Mouse (Mus musculus): ENCODE measurements around the gene Nudt2. TPM values are rescaled to one million over a fixed set of nuclear protein-coding genes. Genes with fewer than 3 reads are reported as not detected.
A peak's percentile ranks its signal among the peaks of the same experiment; 100 is the strongest.

Nudt2 gene
- total and polyA plus RNA-seq, 3 experiments = 21.7 to 40.2 (median 27.9) TPM

GRCm38 (mm10) chr4:41502171-41502940 lies 37.4 kb downstream of the Nudt2 start:
- no peak for TF ChIP-seq ZKSCAN1 (IDR thresholded peaks at IDR 0.05; ENCODE audit: borderline replicate concordance, low read depth, low read length)
- TF ChIP-seq KAT2A (IDR thresholded peaks at IDR 0.05; ENCODE audit: insufficient replicate concordance, low read length) = no peak
- no peak for TF ChIP-seq CTCF (conservative IDR thresholded peaks at IDR 0.05 in 1 of 2, IDR thresholded peaks at IDR 0.05 in 1 of 2; ENCODE audit: low read depth in 2 of 2, low read length in 2 of 2)
- no peak for TF ChIP-seq JUN (IDR thresholded peaks at IDR 0.05; ENCODE audit: insufficient read depth, low read depth, low read length)
- TF ChIP-seq UBTF (IDR thresholded peaks at IDR 0.05; ENCODE audit: low read depth, low read length) = no peak
- TF ChIP-seq CHD1 (IDR thresholded peaks at IDR 0.05; ENCODE audit: low read depth, low read length) = no peak
- no peak for TF ChIP-seq E2F4 (IDR thresholded peaks at IDR 0.05; ENCODE audit: insufficient replicate concordance, low read depth, low read length)
- TF ChIP-seq BHLHE40 (IDR thresholded peaks at IDR 0.05; ENCODE audit: low read depth, low read length) = no peak
- no peak for TF ChIP-seq TCF12 (IDR thresholded peaks at IDR 0.05; ENCODE audit: low read depth, low read length)
- TF ChIP-seq EP300 (IDR thresholded peaks at IDR 0.05; ENCODE audit: low read length) = no peak
- TF ChIP-seq PAX5 (IDR thresholded peaks at IDR 0.05; ENCODE audit: low read length) = no peak
- no peak for TF ChIP-seq MYC (IDR thresholded peaks at IDR 0.05; ENCODE audit: low read depth, low read length)
- TF ChIP-seq SIN3A (IDR thresholded peaks at IDR 0.05; ENCODE audit: low read length) = no peak
- Histone ChIP-seq H3K27me3 (replicated peaks) (peaks cover 44% of the 10 kb centered on the region), H3K36me3 (replicated peaks in 1 of 2; ENCODE audit: control insufficient read depth in 1 of 2, insufficient read depth in 1 of 2, low read length in 1 of 2) (no peaks in the 10 kb centered on the region), H3K9ac (ENCODE audit: insufficient read depth, low read depth) (no peak overlapping the region), H3K79me2 (replicated peaks; ENCODE audit: control insufficient read depth, extremely low read depth, insufficient read depth, poor library complexity, severe bottlenecking) (no peaks in the 10 kb centered on the region), H3K9me3 (replicated peaks; ENCODE audit: low read length) (peaks cover 24% of the 10 kb centered on the region), H3K4me3 (replicated peaks in 1 of 3; ENCODE audit: low read depth in 2 of 3, low read length in 2 of 3, poor library complexity in 1 of 3) (no peak overlapping the region), H3K4me2 (ENCODE audit: insufficient read depth, low read depth, poor library complexity, severe bottlenecking) (no peak overlapping the region), H3K27ac (ENCODE audit: insufficient read depth, low read depth) (no peak overlapping the region), H3K4me1 (ENCODE audit: control insufficient read depth in 1 of 2, insufficient read depth in 2 of 2) (no peaks in the 10 kb centered on the region)
- in situ Hi-C loops (cut with MboI; ENCODE audit: low pct_ligation_motif_present, low pct_unique_long_range_greater_than_20kb, low sequenced_read_pairs) = no loop called here
- no peak for DNase-seq (ENCODE audit: extremely low read depth)
- dilution Hi-C loops (cut with MboI; ENCODE audit: extremely low pct_ligation_motif_present, extremely low pct_unique_long_range_greater_than_20kb, low sequenced_read_pairs) = no loop called here

- DNase-seq (ENCODE audit: extremely low read depth) = peak; percentile 75
- Histone ChIP-seq H3K9me3 (replicated peaks; ENCODE audit: low read length) (peaks cover 20% of the 10 kb centered on the region), H3K4me3 (replicated peaks in 1 of 3; ENCODE audit: low read depth in 2 of 3, low read length in 2 of 3, poor library complexity in 1 of 3) (no peak within 1 kb of the TSS), H3K36me3 (replicated peaks in 1 of 2; ENCODE audit: control insufficient read depth in 1 of 2, insufficient read depth in 1 of 2, low read length in 1 of 2) (no peaks in the 10 kb centered on the region), H3K4me2 (ENCODE audit: insufficient read depth, low read depth, poor library complexity, severe bottlenecking) (no peak within 1 kb of the TSS), H3K27me3 (replicated peaks) (peaks cover 51% of the 10 kb centered on the region), H3K27ac (ENCODE audit: insufficient read depth, low read depth) (no peak within 1 kb of the TSS), H3K4me1 (ENCODE audit: control insufficient read depth in 1 of 2, insufficient read depth in 2 of 2) (no peaks in the 10 kb centered on the region), H3K79me2 (replicated peaks; ENCODE audit: control insufficient read depth, extremely low read depth, insufficient read depth, poor library complexity, severe bottlenecking) (no peaks in the 10 kb centered on the region), H3K9ac (ENCODE audit: insufficient read depth, low read depth) (no peak within 1 kb of the TSS)
- dilution Hi-C loops (cut with MboI; ENCODE audit: extremely low pct_ligation_motif_present, extremely low pct_unique_long_range_greater_than_20kb, low sequenced_read_pairs) (no loop called here), in situ Hi-C loops (cut with MboI; ENCODE audit: low pct_ligation_motif_present, low pct_unique_long_range_greater_than_20kb, low sequenced_read_pairs) (no loop called here)
- TF ChIP-seq ELF1 (IDR thresholded peaks at IDR 0.05; ENCODE audit: low read depth, low read length) (no peak), JUN (IDR thresholded peaks at IDR 0.05; ENCODE audit: insufficient read depth, low read depth, low read length) (no peak), ZMIZ1 (IDR thresholded peaks at IDR 0.05; ENCODE audit: low read depth, low read length) (no peak), HCFC1 (IDR thresholded peaks at IDR 0.05; ENCODE audit: low read depth, low read length) (peak; percentile 79), CHD2 (IDR thresholded peaks at IDR 0.05; ENCODE audit: low read length) (peak; percentile 44; the same call in 1 of the 2 replicates), BHLHE40 (IDR thresholded peaks at IDR 0.05; ENCODE audit: low read depth, low read length) (no peak), CTCF (conservative IDR thresholded peaks at IDR 0.05 in 1 of 2, IDR thresholded peaks at IDR 0.05 in 1 of 2; ENCODE audit: low read depth in 2 of 2, low read length in 2 of 2) (no peak), IRF4 (IDR thresholded peaks at IDR 0.05; ENCODE audit: low read depth, low read length) (no peak)
Measured at GRCm38 (mm10) chr4:41502986-41503412, 38.0 kb downstream of the Nudt2 start, which contains the start of gene AI464131. Gene AI464131 (minus strand): TSS chr4:41503076.
